Mouse (Mus musculus) stomach, postnatal 0 days (tissue): ENCODE measurements around the gene Igf2.

Experiments
- CTCF ChIP-seq: IDR thresholded peaks from 2 replicates; pipeline ENCODE4 v1.5.1; 2016; ENCODE audit warnings: antibody characterized with exemption, low read depth, mild to moderate bottlenecking, moderate library complexity
- EP300 ChIP-seq: optimal IDR thresholded peaks from 2 replicates; pipeline ENCODE3; 2016; ENCODE audit warnings: antibody characterized with exemption

DNA sequence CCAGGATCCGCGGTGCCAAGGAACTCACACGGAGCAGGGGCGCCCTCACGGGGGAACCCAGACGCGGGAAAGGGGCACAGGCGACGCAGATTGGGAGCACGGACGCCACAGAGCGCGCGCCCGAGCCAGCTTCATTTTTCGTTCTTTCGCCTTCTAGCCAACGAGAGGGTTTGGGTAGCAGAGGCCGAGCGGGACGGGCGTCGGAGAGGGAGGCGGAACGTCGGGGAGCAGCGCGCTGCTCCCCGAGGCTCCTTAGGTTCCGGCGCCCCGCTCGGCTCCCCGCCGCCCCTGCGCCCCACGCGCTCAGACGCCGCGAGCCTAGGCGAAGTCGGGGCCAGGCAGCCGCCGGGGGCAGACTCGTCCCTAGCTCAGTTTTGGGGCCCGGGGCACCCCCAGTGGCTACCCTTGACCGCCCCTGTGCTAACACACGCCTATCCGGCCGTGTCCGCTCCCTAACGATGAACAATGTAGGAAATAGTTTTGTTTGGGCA lies 2.6 kb downstream of the Igf2 start:
- no peak; the same call in 1 of the 2 replicates for TF ChIP-seq CTCF
- no peak for TF ChIP-seq EP300
